Mouse (Mus musculus) 3T3-L1 (cell line): Measurements from ENCODE around the gene Gm49361.

Experiments
- DNase-seq: peaks from one replicate; pipeline ENCODE4 v3.0.0-alpha.2; 2015; ENCODE audit warnings: low read depth, low spot score

The Gm49361 gene

GRCm38 (mm10) chr14:57730527-57730926 is 15.4 kb downstream of the Gm49361 start:
- peak; percentile 53 for DNase-seq

GRCm38 (mm10) chr14:57729975-57730499 is 15.9 kb downstream of the Gm49361 start:
- DNase-seq, result peak; percentile 79

GRCm38 (mm10) chr14:57729364-57729763 is 16.5 kb downstream of the Gm49361 start:
- DNase-seq, result no peak

- DNase-seq, result peak; percentile 15
Observed at GRCm38 (mm10) chr14:57726172-57726571, 19.7 kb downstream of the Gm49361 start.

- DNase-seq, result no peak
Observed at GRCm38 (mm10) chr14:57724473-57724872, 21.4 kb downstream of the Gm49361 start.

GRCm38 (mm10) chr14:57718245-57718644 is 27.7 kb downstream of the Gm49361 start:
- DNase-seq, result peak; percentile 19

- DNase-seq, result no peak
Observed at GRCm38 (mm10) chr14:57716601-57717245, 29.2 kb downstream of the Gm49361 start.

- no peak for DNase-seq
Observed at GRCm38 (mm10) chr14:57712884-57713283, 33.0 kb downstream of the Gm49361 start.

- no peak for DNase-seq
Observed at GRCm38 (mm10) chr14:57711059-57711458, 34.8 kb downstream of the Gm49361 start.

- DNase-seq, result no peak
Observed at GRCm38 (mm10) chr14:57709171-57709570, 36.7 kb downstream of the Gm49361 start.

- DNase-seq, result no peak
Observed at GRCm38 (mm10) chr14:57708580-57708979, 37.3 kb downstream of the Gm49361 start.

GRCm38 (mm10) chr14:57707100-57707893 is 38.6 kb downstream of the Gm49361 start:
- DNase-seq, result no peak

- DNase-seq, result no peak
Observed at GRCm38 (mm10) chr14:57706760-57707099, 39.2 kb downstream of the Gm49361 start.

- no peak for DNase-seq
Observed at GRCm38 (mm10) chr14:57705759-57706158, 40.1 kb downstream of the Gm49361 start.

- no peak for DNase-seq
Observed at GRCm38 (mm10) chr14:57705075-57705474, 40.8 kb downstream of the Gm49361 start.

- no peak for DNase-seq
Observed at GRCm38 (mm10) chr14:57701915-57702477, 43.9 kb downstream of the Gm49361 start.

GRCm38 (mm10) chr14:57699461-57699970 is 46.4 kb downstream of the Gm49361 start:
- no peak for DNase-seq

- DNase-seq, result no peak
Observed at GRCm38 (mm10) chr14:57699016-57699415, 46.9 kb downstream of the Gm49361 start.

- no peak for DNase-seq
Observed at GRCm38 (mm10) chr14:57696066-57696465, 49.8 kb downstream of the Gm49361 start.

- peak; percentile 41 for DNase-seq
Observed at GRCm38 (mm10) chr14:57695550-57695949, 50.4 kb downstream of the Gm49361 start.

GRCm38 (mm10) chr14:57694246-57694645 is 51.7 kb downstream of the Gm49361 start:
- no peak for DNase-seq

GRCm38 (mm10) chr14:57692517-57693130 is 53.3 kb downstream of the Gm49361 start:
- DNase-seq, result no peak
